Mouse (Mus musculus): ENCODE results near the gene Tmsb15a. TPM values are rescaled to one million over a fixed set of nuclear protein-coding genes. Genes with fewer than 3 reads are reported as not detected.
"Not testable (repeated sequence)": the region's sequence is repeated elsewhere in the genome, so short reads cannot be mapped to it uniquely, and the experiment has no call there.

Gene Tmsb15a
- not detected for total RNA-seq (2022)

- no peak for DNase-seq (ENCODE audit: low spot score in 2 of 2)
These were observed at the start of gene Tmsb15a for GRCm38 (mm10) chrX:135725161-135725560. Gene Tmsb15a, minus strand, starts transcription at chrX:135725261.

GRCm38 (mm10) chrX:135768565-135768964, 43.5 kb upstream of the Tmsb15a start:
- no peak for DNase-seq (ENCODE audit: low spot score in 2 of 2)

- no peak for DNase-seq (ENCODE audit: low spot score in 2 of 2)
These were observed 43.0 kb upstream of the Tmsb15a start for GRCm38 (mm10) chrX:135768043-135768548.

- DNase-seq (ENCODE audit: low spot score in 2 of 2), result peak in 1 of 2 experiments; percentile 19
These were observed 36.6 kb upstream of the Tmsb15a start for GRCm38 (mm10) chrX:135761707-135762106.

- DNase-seq (ENCODE audit: low spot score in 2 of 2), result peak; percentile 49 to 82
These were observed 27.8 kb upstream of the Tmsb15a start for GRCm38 (mm10) chrX:135752832-135753231.

GRCm38 (mm10) chrX:135745376-135745775, 20.3 kb upstream of the Tmsb15a start:
- not testable (repeated sequence) for DNase-seq (ENCODE audit: low spot score in 2 of 2)

GRCm38 (mm10) chrX:135743056-135743355, 17.9 kb upstream of the Tmsb15a start:
- no peak for DNase-seq (ENCODE audit: low spot score in 2 of 2)

- peak; percentile 85 to 87 for DNase-seq (ENCODE audit: low spot score in 2 of 2)
These were observed 17.4 kb upstream of the Tmsb15a start, which contains the start of the genes Armcx5 and Gprasp1 for GRCm38 (mm10) chrX:135742304-135743055. Gene Armcx5, plus strand, starts transcription at chrX:135742733. Gene Gprasp1, plus strand, starts transcription at chrX:135742733.

- no peak for DNase-seq (ENCODE audit: low spot score in 2 of 2)
These were observed 13.9 kb upstream of the Tmsb15a start for GRCm38 (mm10) chrX:135738730-135739520.

GRCm38 (mm10) chrX:135712845-135713244, 12.2 kb downstream of the Tmsb15a start:
- no peak for DNase-seq (ENCODE audit: low spot score in 2 of 2)

GRCm38 (mm10) chrX:135704349-135704748, 20.7 kb downstream of the Tmsb15a start:
- no peak for DNase-seq (ENCODE audit: low spot score in 2 of 2)

- DNase-seq (ENCODE audit: low spot score in 2 of 2), result no peak
These were observed 21.9 kb downstream of the Tmsb15a start for GRCm38 (mm10) chrX:135703111-135703510.

- no peak for DNase-seq (ENCODE audit: low spot score in 2 of 2)
These were observed 31.4 kb downstream of the Tmsb15a start, which contains the start of gene Tcp11x2 for GRCm38 (mm10) chrX:135693633-135694032. Gene Tcp11x2, minus strand, starts transcription at chrX:135693790.

GRCm38 (mm10) chrX:135687802-135688201, 37.3 kb downstream of the Tmsb15a start:
- no peak for DNase-seq (ENCODE audit: low spot score in 2 of 2)

GRCm38 (mm10) chrX:135681858-135682257, 43.2 kb downstream of the Tmsb15a start:
- DNase-seq (ENCODE audit: low spot score in 2 of 2), result no peak

Small RNA genes within 50 kb of the gene (microRNA-seq; reads per million reads assigned to microRNA genes)
- 0 reads per million in 2 experiments for gene Mir7646

Other genes starting within 250 kb of the Tmsb15a start
- not detected for gene AV320801, start 230.7 kb downstream of the Tmsb15a start, total RNA-seq (2022)
- not detected for gene Nxf7, start 126.5 kb downstream of the Tmsb15a start, total RNA-seq (2022)
- not detected for gene Prame, start 97.6 kb downstream of the Tmsb15a start, total RNA-seq (2022)
- not detected for gene Tcp11x2, start 31.5 kb downstream of the Tmsb15a start, total RNA-seq (2022)
- gene Armcx5, start 17.5 kb upstream of the Tmsb15a start, total RNA-seq (2022), result 10 to 100 TPM; 29.5 to 35.9 (median 30.7) TPM
- gene Gprasp1, start 17.5 kb upstream of the Tmsb15a start, total RNA-seq (2022), result 100 to 1,000 TPM; 301 to 353 (median 333) TPM
- gene Bhlhb9, start 72.3 kb upstream of the Tmsb15a start, total RNA-seq (2022), result 10 to 100 TPM; 64.5 to 78.8 (median 68.9) TPM
- 100 to 1,000 TPM; 190 to 236 (median 213) TPM for gene Gprasp2, start 113.8 kb upstream of the Tmsb15a start, total RNA-seq (2022)